Mouse (Mus musculus) splenic B cell, adult 2 months (primary cell): ENCODE measurements around the gene Itpka.

ENCODE experiments used
- DNase-seq: peaks from one replicate; pipeline ENCODE4 v3.0.0-alpha.2; 2011; ENCODE audit warnings: low read depth, low spot score
- H3K27me3 ChIP-seq: 2 replicates; pipeline ENCODE4 v1.6.1; 2012; ENCODE audit warnings: mild to moderate bottlenecking, low read length, moderate library complexity, mixed read lengths; ENCODE audit not compliant: control insufficient read depth, poor library complexity, insufficient read depth, severe bottlenecking
- H3K36me3 ChIP-seq: 2 replicates; pipeline ENCODE4 v1.6.1; 2012; ENCODE audit warnings: mild to moderate bottlenecking, low read length, moderate library complexity, mixed read lengths; ENCODE audit not compliant: control insufficient read depth, poor library complexity, insufficient read depth, severe bottlenecking

Gene Itpka

DNA sequence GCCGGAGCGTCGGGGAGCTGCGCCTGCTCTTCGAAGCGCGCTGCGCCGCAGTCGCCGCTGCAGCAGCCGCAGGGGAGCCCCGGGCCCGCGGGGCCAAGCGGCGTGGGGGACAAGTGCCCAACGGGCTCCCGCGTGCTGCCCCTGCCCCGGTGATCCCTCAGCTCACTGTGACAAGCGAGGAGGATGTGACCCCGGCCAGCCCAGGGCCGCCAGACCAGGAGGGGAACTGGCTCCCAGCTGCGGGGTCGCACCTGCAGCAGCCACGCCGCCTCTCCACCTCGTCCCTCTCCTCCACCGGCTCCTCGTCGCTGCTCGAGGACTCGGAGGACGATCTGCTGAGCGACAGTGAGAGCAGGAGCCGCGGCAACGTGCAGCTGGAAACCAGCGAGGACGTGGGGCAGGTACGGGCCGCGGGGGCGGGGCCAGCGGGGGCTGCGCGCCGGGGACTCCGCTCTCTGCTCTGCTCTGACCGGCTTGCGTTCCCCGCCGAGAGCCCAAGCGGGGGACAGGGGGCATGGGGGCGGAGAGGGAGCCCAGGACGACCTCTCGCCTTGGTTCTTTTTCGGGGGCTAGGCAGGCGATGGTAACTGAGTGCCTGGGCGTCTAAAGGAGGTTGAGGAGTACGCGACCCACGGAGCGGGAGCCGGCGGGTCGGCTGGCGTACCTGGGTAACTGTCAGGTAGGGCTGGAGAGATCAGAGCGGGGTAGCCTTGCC, 481 bp downstream of the Itpka start:
- no peaks in the 10 kb centered on the region for H3K27me3 ChIP-seq
- H3K36me3 ChIP-seq = no peaks in the 10 kb centered on the region
- DNase-seq = peak; percentile 58

DNA sequence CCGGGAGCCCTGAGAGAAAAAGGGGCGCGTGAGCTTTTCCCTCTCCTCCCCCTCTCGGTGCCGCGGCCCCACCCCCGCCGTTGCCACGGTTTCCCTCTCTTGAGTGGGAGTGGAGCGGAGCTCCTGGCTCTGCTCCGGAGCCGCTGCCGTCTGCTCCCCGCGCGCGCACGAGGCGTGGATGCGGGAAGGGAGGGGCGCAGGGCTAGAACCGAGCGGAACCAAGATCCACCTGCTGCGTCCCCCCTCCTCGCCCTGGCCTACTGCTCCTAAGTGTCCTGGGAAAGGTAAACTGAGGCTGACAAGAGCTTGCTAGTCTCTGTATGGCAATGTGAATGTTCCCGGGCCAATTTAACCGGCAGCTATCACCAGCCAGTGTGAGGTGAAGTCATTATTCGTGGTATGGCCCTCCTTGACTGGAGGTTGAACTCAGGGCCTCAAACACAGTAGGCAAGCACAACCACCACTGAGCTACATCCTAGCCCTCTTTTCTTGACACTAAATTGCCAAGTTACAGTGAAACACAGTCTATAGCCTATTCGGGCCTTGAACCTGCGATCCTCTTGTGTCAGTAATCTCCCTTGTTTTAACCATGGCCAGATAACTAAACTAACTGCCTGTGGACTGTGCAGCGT, 1.2 kb downstream of the Itpka start:
- no peaks in the 10 kb centered on the region for H3K36me3 ChIP-seq
- peak; percentile 17 for DNase-seq
- no peaks in the 10 kb centered on the region for H3K27me3 ChIP-seq

DNA sequence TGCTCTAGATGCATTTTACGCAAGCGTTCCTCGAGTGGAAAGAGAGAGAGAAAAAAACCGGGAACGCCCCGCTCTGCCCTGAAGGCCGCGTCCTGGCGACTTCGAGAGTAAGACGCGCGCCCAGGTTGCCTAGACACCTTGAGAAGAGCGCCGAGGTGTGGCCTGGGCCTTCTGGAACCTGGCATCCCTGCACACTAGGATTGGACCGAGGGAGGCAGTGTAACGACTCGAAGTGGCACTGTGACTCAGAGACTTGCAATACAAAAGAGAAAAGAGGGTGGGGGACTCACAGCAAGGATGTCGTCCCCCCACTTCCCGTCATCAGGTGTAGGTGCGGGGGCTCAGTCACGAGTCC, 1.6 kb downstream of the Itpka start:
- Histone ChIP-seq H3K36me3 (no peaks in the 10 kb centered on the region), H3K27me3 (no peaks in the 10 kb centered on the region)
- DNase-seq = no peak

DNA sequence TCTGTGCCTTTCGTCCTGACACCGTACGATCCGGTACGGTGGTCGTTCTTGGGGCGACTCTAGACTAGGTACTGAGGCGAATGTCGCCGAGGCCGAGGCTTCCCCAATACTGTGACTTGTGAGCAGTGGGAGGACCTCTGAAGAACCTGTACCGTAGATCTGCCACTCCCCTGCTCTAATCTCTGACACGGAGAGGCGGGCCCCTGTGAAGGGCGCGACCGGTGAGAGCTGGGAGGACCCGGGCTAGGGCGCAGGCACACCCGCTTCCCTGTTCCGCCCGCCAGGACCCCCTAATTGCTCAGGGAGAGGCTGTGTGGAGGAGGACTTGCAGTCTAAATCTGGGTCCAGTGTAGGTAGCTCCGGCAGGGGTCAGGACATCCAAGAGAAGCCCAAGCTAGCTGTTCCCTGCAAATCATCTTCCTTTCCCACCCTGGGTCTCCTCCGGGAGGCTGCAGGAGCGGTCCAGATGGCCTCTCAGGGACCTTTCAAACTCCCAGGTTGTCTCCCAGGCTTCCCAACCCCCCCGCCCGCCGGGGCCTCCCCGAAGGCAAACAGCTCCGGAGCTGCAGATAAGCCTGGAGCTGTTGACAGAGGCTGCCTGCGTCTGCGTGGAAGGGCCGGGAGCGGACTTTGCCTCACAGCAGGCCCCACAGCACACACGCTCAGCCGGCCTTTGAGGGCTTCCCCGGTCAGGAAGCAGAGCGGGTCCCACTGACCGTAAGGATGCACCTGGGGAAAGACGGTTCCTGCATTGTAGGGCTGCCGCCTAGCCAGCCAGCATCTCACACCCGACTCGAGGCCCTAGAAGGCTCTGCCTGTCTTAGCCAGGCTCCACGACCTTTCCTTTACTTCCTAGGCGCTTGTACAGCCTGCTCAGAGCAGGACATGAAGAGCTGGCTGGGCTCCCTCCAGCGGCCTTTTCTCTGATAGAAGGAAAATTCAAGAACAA, 2.3 kb downstream of the Itpka start:
- Histone ChIP-seq H3K27me3 (no peaks in the 10 kb centered on the region), H3K36me3 (no peaks in the 10 kb centered on the region)
- DNase-seq = peak; percentile 51

DNA sequence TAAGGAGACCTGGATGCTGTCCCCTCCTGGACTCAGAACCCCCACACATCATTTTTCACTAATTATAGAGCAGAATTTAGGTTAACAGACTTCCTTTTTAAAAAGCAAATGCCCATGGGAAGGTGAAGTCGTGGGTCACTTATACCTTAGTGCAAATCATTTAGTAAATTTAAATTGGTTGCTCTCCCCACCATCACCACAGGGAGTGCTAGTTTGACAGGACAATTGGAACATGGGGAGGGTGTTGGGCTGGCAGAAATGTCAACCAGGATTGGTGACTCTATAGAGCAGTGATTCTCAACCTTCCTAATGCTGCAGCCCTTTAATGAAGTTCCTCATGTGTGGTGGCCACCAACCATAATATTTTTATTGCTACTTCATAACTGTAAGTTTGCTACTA, 3.1 kb downstream of the Itpka start:
- no peaks in the 10 kb centered on the region for H3K36me3 ChIP-seq
- DNase-seq = peak; percentile 65
- H3K27me3 ChIP-seq = no peaks in the 10 kb centered on the region

DNA sequence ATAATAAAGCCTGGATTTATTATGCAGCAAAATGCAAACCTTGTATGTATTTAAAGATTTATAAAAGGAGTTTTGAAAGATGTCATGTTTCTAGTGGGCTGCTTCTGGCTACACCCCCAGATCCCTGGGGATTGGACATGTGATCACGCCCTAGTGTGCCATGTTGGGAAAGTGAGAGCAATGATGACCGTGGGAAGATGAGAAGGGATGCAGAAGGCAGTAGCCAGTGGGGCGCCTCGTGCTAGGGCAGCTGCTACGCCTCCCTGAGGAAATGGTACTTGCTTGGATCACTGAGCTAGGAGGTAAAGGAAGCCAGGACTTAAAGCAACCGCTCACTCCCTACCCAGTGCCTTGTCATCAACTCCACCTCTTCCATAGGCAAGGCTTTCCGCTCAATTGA, 5.4 kb downstream of the Itpka start:
- H3K27me3 ChIP-seq = no peaks in the 10 kb centered on the region
- no peaks in the 10 kb centered on the region for H3K36me3 ChIP-seq
- DNase-seq = no peak

DNA sequence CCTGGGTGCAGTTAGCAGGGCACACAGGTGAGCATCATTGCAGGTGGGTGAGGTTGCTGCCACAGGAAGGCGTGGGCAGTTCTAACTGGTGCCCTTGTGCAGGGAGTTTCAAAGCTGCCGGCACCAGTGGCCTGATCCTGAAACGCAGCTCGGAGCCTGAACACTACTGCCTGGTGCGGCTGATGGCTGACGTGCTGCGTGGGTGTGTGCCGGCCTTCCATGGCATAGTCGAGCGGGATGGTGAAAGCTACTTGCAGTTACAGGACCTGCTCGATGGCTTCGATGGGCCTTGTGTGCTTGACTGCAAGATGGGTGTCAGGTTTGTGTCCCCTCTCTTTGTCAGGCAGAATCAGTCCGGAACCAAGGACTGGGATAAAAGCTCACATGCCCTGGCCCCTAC, 7.1 kb downstream of the Itpka start:
- no peak for DNase-seq
- no peaks in the 10 kb centered on the region for H3K36me3 ChIP-seq
- H3K27me3 ChIP-seq = no peaks in the 10 kb centered on the region

DNA sequence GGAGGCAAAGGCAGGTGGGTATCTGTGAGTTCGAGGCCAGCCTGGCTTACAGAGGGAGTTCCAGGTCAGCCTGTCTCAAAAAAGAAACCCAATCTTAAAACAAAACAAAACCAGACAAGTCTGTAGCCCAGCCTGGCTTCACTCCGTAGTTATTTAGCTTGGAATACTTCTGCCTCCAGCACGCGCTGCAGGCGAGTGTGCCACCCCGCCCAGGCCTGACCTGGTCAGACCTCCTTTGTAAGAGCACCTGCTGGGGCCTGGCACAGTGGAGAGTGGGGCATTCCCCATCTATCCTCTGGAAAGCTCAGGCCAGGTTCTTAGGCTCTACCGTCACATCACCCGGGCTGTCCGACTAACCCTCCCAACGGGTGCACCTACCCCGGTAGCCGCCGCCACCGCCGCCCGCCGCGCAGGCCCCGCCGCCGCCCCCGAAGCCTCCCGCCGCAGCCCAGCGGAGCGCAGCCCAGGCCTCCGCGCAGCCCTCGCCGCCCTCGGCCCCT, 15.5 kb downstream of the Itpka start:
- Histone ChIP-seq H3K27me3 (no peaks in the 10 kb centered on the region), H3K36me3 (no peaks in the 10 kb centered on the region)
- DNase-seq = peak; percentile 34

DNA sequence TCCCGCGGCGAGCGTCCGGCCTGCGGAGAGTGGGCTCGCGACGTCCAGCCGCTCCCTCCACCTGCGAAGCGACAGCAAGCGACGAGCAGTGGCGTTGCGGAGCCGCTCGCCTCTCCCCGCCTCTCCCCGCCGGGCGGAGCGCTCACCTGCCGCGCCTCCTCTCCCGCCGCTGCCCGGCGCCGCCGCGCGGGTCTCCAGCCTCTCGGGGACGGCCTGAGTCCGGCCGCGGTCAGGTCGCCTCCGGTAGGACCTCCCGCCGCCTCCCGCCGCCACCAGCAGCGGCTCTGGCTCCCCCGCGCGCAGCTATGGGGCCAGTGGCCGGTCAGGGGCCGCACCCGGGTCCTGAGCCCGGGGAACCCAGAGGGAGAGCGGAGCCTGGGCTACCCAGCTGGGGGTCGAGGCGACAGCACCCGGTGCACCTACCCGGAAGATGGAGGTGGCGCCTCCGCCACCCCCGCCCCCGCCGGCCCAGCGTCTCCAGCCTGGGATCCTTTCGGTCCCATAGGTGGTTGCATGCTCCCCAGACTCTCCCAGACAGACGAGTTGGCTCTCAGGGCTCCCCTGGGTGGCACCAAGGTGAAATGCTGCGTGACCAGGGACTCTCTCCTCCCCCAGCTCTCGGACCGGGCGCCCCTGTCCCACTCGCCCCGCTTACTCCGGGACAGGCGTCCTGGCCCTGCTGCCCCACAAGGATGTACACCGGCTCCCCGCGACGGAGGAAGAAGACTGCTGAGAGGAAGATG, 16.1 kb downstream of the Itpka start:
- no peaks in the 10 kb centered on the region for H3K36me3 ChIP-seq
- no peak for DNase-seq
- H3K27me3 ChIP-seq = no peaks in the 10 kb centered on the region

DNA sequence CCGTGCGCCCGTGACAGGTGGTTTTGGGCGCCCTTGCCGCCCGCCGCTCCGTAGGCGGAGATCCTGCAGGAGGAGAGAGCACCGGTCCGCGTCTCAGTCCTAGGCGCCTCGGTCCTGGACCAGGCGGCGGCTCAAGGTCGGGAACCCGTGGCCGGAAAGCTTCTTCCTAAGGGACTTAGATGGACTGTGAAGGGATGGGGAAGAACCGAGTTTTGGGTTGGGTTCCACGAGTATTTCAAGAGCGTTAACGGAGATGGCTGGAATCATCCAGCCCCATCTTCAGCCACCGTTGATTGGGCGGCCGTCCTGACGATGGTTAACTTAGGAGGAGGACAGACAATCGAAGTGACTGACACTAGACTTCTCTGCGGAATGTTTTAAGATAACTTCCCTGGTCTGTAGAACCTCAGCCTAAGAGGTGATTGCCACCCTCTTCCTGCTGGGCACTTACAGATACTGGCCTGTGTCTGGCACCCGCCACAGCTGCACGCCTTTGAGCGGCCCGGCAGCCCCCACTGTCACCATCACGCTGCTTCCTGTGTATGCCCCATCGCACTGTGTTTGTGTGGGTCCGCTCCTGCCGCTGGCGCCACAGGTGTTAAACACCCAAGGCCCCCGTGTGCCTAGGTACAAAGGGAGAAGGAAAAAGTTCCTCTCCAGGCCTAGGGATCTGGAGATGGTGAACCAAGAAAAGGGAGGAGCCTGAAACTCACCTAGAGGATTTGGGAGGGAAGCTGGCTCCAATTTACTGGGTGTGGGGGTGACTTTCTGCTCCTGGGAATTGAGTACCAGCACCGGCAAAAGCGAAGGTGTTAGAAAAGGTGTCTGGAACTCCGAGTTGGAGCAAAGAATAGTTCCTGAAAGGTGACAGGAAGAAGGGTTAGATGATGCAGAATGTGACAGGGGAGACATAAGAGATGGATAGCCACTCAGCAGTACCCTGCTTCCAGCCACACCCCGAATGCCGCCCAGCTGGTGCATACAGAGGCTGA, 17.0 kb downstream of the Itpka start:
- Histone ChIP-seq H3K36me3 (no peaks in the 10 kb centered on the region), H3K27me3 (no peaks in the 10 kb centered on the region)
- DNase-seq = peak; percentile 49

DNA sequence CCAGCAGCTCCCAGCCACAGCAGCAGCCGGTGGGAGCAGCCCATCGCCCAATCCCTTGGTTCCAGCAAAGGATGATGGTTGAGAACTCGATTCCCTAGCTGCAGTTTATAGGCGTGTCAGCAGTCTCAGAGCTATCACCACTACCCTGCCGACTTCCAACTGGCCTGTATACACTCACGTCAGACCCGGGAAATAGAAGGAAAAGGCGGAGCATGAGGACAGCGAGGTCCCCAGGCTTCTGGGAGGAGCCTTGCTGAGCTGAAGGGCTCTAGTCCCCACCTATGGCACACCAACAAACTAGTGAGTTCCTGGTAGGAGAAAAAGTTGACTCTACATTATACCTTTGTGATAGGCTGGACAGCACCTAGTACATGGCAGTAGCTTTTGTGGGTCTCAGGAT, 18.1 kb downstream of the Itpka start, which contains the start of gene Ltk:
Gene Ltk (minus strand): TSS at position 181 of the 400 bp plus-strand sequence.
- Histone ChIP-seq H3K36me3 (no peaks in the 10 kb centered on the region), H3K27me3 (no peaks in the 10 kb centered on the region)
- no peak for DNase-seq

DNA sequence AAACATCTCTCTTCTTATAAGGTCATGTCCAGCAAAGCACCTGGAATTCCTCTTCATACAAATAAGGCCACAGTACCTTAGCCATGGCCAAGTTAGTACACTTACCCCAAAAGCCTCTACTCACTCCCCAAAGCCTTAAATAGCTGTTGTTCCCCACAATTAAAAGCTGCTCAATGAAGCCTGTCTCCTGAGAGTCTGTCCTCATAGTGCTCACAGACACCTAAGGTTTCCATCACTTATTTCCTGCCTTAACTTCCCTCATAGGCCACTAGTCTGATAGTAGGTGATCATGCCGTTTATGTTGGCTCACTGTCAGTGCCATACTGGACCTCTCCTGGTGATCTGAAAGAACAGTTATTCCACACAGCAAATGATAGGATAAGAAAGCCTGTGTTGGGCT, 20.1 kb downstream of the Itpka start:
- DNase-seq = peak; percentile 59
- Histone ChIP-seq H3K27me3 (no peaks in the 10 kb centered on the region), H3K36me3 (no peaks in the 10 kb centered on the region)

DNA sequence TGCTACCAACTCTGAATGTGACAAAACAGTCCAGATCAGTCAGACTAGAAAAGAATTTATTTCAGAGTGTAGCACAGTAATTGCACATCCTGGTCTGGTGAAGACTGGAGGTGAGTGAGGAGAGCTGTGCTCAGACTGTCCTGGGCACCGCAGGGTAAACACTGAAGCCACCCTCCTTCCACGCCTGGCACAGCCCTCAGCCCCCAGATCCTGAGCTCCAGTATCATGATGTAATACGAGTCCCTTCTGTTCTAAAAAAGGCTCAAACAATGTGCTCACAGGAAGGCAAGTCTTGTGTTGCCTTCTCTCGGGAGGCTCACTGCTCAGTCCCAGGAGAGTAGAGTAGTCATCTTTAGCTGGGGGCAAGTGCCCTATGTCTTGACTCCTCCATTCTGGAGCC, 21.8 kb downstream of the Itpka start:
- Histone ChIP-seq H3K27me3 (no peaks in the 10 kb centered on the region), H3K36me3 (peaks cover 2% of the 10 kb centered on the region; the same call in 1 of the 2 replicates)
- no peak for DNase-seq
